In genomic region chr15:63112918-63113317, GRCm38 (mm10) we compare ENCODE assay signal across 15 mouse cellular contexts.
DNase-seq lines count a peak whose midpoint lies in the region; ATAC-seq and TF ChIP-seq lines count a peak whose summit lies in the region.
"Had no signal": no experiment of that assay in that cellular context is flagged by ENCODE, and none has a peak within 500 bp of the region (broad histone marks: within the 10 kb centered on the region; RNA-seq: fewer than 3 reads in every experiment).

No protein-coding gene starts in this region.

- H3K4me2 ChIP-seq in heart, postnatal 0 days (ENCODE audit: low read depth, low read length), result no peak overlapping the region
- H3K4me2 ChIP-seq in heart, embryonic 12.5 days, result no peak overlapping the region
- no peak overlapping the region for H3K4me2 ChIP-seq in lung, postnatal 0 days (replicated peaks; ENCODE audit: low read depth, low read length)
- H3K4me2 ChIP-seq in midbrain, embryonic 16.5 days (ENCODE audit: low read length), result no peak overlapping the region
- H3K4me2 ChIP-seq: heart, embryonic 13.5 days; limb, embryonic 15.5 days had no signal

- TF ChIP-seq CTCF in heart, postnatal 0 days (IDR thresholded peaks at IDR 0.05; ENCODE audit: low read depth), result peak; percentile 64
- peak; percentile 29; the same call in 1 of the 2 replicates for TF ChIP-seq CTCF in lung, postnatal 0 days (IDR thresholded peaks at IDR 0.05)
- no peak for TF ChIP-seq CTCF in thymus, adult 2 months (IDR thresholded peaks at IDR 0.05; ENCODE audit: borderline replicate concordance, control insufficient read depth, extremely low read depth, insufficient read depth, low read length, poor library complexity)

- TF ChIP-seq POLR2A in thymus, adult 2 months (IDR thresholded peaks at IDR 0.05; ENCODE audit: control insufficient read depth, extremely low read depth, insufficient read depth, low read length, poor library complexity), result no peak

- no peak for ATAC-seq in heart, postnatal 0 days (ENCODE audit: insufficient read depth, low read depth)
- ATAC-seq in heart, embryonic 12.5 days (ENCODE audit: insufficient number of reproducible peaks, low FRiP score), result no peak
- no peak for ATAC-seq in lung, postnatal 0 days
- ATAC-seq in midbrain, embryonic 16.5 days, result no peak
- ATAC-seq: activated CD4-positive, CD25-positive, alpha-beta regulatory T cell, adult 4 months had no signal

- no peak overlapping the region for H3K9ac ChIP-seq in heart, postnatal 0 days (replicated peaks; ENCODE audit: low read depth, low read length)
- no peak overlapping the region for H3K9ac ChIP-seq in heart, embryonic 12.5 days
- no peak overlapping the region for H3K9ac ChIP-seq in lung, postnatal 0 days (replicated peaks; ENCODE audit: low read depth)
- H3K9ac ChIP-seq in midbrain, embryonic 16.5 days (ENCODE audit: low read depth, low read length), result no peak overlapping the region
- H3K9ac ChIP-seq: heart, embryonic 13.5 days; limb, embryonic 15.5 days had no signal

- no peaks in the 10 kb centered on the region for H3K9me3 ChIP-seq in heart, postnatal 0 days (replicated peaks; ENCODE audit: control insufficient read depth, low read length)
- no peaks in the 10 kb centered on the region for H3K9me3 ChIP-seq in heart, embryonic 12.5 days (replicated peaks)
- H3K9me3 ChIP-seq in lung, postnatal 0 days (ENCODE audit: low read length), result no peaks in the 10 kb centered on the region
- H3K9me3 ChIP-seq in midbrain, embryonic 16.5 days (replicated peaks; ENCODE audit: control insufficient read depth, low read length, poor library complexity, severe bottlenecking), result no peaks in the 10 kb centered on the region
- H3K9me3 ChIP-seq: heart, embryonic 13.5 days; limb, embryonic 15.5 days; megakaryocyte, embryonic 14.5 days had no signal

- no peak overlapping the region for H3K4me3 ChIP-seq in heart, postnatal 0 days (ENCODE audit: low read depth, low read length)
- no peak overlapping the region for H3K4me3 ChIP-seq in heart, embryonic 12.5 days
- H3K4me3 ChIP-seq in lung, postnatal 0 days (ENCODE audit: low read depth, low read length), result no peak overlapping the region
- H3K4me3 ChIP-seq in midbrain, embryonic 16.5 days (ENCODE audit: low read depth, low read length), result no peak overlapping the region
- H3K4me3 ChIP-seq in thymus, adult 2 months (ENCODE audit: control insufficient read depth, insufficient read depth, low read length), result no peak overlapping the region
- H3K4me3 ChIP-seq: heart, embryonic 13.5 days; limb, embryonic 15.5 days; megakaryocyte, embryonic 14.5 days had no signal

- no peaks in the 10 kb centered on the region for H3K27me3 ChIP-seq in heart, postnatal 0 days (ENCODE audit: control insufficient read depth, insufficient read depth, low read length)
- no peaks in the 10 kb centered on the region for H3K27me3 ChIP-seq in heart, embryonic 12.5 days (replicated peaks)
- no peaks in the 10 kb centered on the region for H3K27me3 ChIP-seq in lung, postnatal 0 days (replicated peaks; ENCODE audit: insufficient read depth, low read length)
- no peaks in the 10 kb centered on the region for H3K27me3 ChIP-seq in midbrain, embryonic 16.5 days (ENCODE audit: control insufficient read depth, insufficient read depth, low read depth, low read length)
- no peaks in the 10 kb centered on the region for H3K27me3 ChIP-seq in thymus, adult 2 months (ENCODE audit: control insufficient read depth, insufficient read depth, low read length)
- H3K27me3 ChIP-seq: heart, embryonic 13.5 days; limb, embryonic 15.5 days; megakaryocyte, embryonic 14.5 days had no signal

- peak; percentile 47 for DNase-seq in heart, postnatal 0 days (ENCODE audit: low spot score)
- DNase-seq in lung, postnatal 0 days (ENCODE audit: low spot score), result no peak
- no peak for DNase-seq in lung, postnatal 14 days
- peak; percentile 36 to 42 for DNase-seq in adrenal gland, postnatal 36 days
- peak; percentile 4 for DNase-seq in skeletal muscle tissue, adult 2 months (ENCODE audit: low read depth, low spot score)
- no peak for DNase-seq in thymus, adult 2 months
- DNase-seq: cerebellum, adult 8-10 months; layer of hippocampus, adult 9-11 months; right cerebral cortex, adult 18-20 months had no signal

- WGBS in heart, postnatal 0 days, result 36% methylated on average over 2 of the region's 2 CpGs
- WGBS in heart, embryonic 12.5 days, result 61% methylated on average over 2 of the region's 2 CpGs
- WGBS in lung, postnatal 0 days, result 71% methylated on average over 2 of the region's 2 CpGs
- WGBS in midbrain, embryonic 16.5 days, result 71% methylated on average over 2 of the region's 2 CpGs
- 96% methylated on average over 2 of the region's 2 CpGs for WGBS in thymus, adult 2 months

- no peaks in the 10 kb centered on the region for H3K4me1 ChIP-seq in heart, postnatal 0 days (ENCODE audit: control insufficient read depth, insufficient read depth)
- no peaks in the 10 kb centered on the region for H3K4me1 ChIP-seq in heart, embryonic 12.5 days (replicated peaks)
- H3K4me1 ChIP-seq in lung, postnatal 0 days (ENCODE audit: insufficient read depth, low read depth, low read length), result no peaks in the 10 kb centered on the region
- no peaks in the 10 kb centered on the region for H3K4me1 ChIP-seq in midbrain, embryonic 16.5 days (ENCODE audit: control insufficient read depth, insufficient read depth, low read length)
- no peaks in the 10 kb centered on the region for H3K4me1 ChIP-seq in thymus, adult 2 months (replicated peaks; ENCODE audit: control insufficient read depth, insufficient read depth, low read length)
- H3K4me1 ChIP-seq: heart, embryonic 13.5 days; limb, embryonic 15.5 days had no signal

- no peak for TF ChIP-seq EP300 in heart, postnatal 0 days (IDR thresholded peaks at IDR 0.05; ENCODE audit: low read depth)
- TF ChIP-seq EP300 in lung, postnatal 0 days (IDR thresholded peaks at IDR 0.05), result no peak

- H3K36me3 ChIP-seq in heart, postnatal 0 days (replicated peaks; ENCODE audit: control insufficient read depth, insufficient read depth, low read length), result no peaks in the 10 kb centered on the region
- no peaks in the 10 kb centered on the region for H3K36me3 ChIP-seq in heart, embryonic 12.5 days
- H3K36me3 ChIP-seq in lung, postnatal 0 days (ENCODE audit: insufficient read depth, low read length), result no peaks in the 10 kb centered on the region
- H3K36me3 ChIP-seq in midbrain, embryonic 16.5 days (ENCODE audit: control insufficient read depth, insufficient read depth, low read length), result no peaks in the 10 kb centered on the region
- H3K36me3 ChIP-seq in thymus, adult 2 months (ENCODE audit: control insufficient read depth, insufficient read depth, low read length), result no peaks in the 10 kb centered on the region
- H3K36me3 ChIP-seq: heart, embryonic 13.5 days; limb, embryonic 15.5 days had no signal

- H3K27ac ChIP-seq in heart, postnatal 0 days (ENCODE audit: low read depth), result no peak overlapping the region
- H3K27ac ChIP-seq in heart, embryonic 12.5 days (ENCODE audit: poor library complexity, severe bottlenecking), result no peak overlapping the region
- no peak overlapping the region for H3K27ac ChIP-seq in lung, postnatal 0 days (ENCODE audit: low read length)
- no peak overlapping the region for H3K27ac ChIP-seq in midbrain, embryonic 16.5 days (ENCODE audit: low read length)
- no peak overlapping the region for H3K27ac ChIP-seq in thymus, adult 2 months (ENCODE audit: control insufficient read depth, insufficient read depth, low read length)
- H3K27ac ChIP-seq: heart, embryonic 13.5 days; limb, embryonic 15.5 days had no signal

Comparison
In these comparisons a context has a peak if more than half of its experiments do, and no peak if none do; other contexts are left out.
1. DNase-seq: peak in heart, postnatal 0 days (single experiment), adrenal gland, postnatal 36 days (2 of 2) and skeletal muscle tissue, adult 2 months (single experiment); none in lung, postnatal 0 days (single experiment), lung, postnatal 14 days (single experiment) and thymus, adult 2 months (single experiment).